Mouse (Mus musculus) liver, adult 2 months (tissue): ENCODE data around the gene Igf2bp3. TPM values are rescaled to one million over a fixed set of nuclear protein-coding genes. Genes with fewer than 3 reads are reported as not detected.
A peak's percentile ranks its signal among the peaks of the same experiment; 100 is the strongest.

Experiments used
- DNase-seq: peaks from one replicate; pipeline ENCODE4 v3.0.0-alpha.2; 2011; ENCODE audit warnings: low read depth, low spot score; ENCODE audit errors: extremely low read depth
- H3K27ac ChIP-seq: fragments of 200-500 bp; replicated peaks from 2 replicates; pipeline ENCODE4 v1.5.1; 2012; ENCODE audit warnings: low read depth, mild to moderate bottlenecking, control low read depth, inconsistent platforms, low read length; ENCODE audit not compliant: insufficient read depth
- H3K27me3 ChIP-seq: fragments of 200-500 bp; 2 replicates; pipeline ENCODE4 v1.6.1; 2012; ENCODE audit warnings: mild to moderate bottlenecking, moderate library complexity, low read length, inconsistent platforms; ENCODE audit not compliant: control insufficient read depth, insufficient read depth
- H3K36me3 ChIP-seq: fragments of 200-500 bp; 2 replicates; pipeline ENCODE4 v1.6.1; 2012; ENCODE audit warnings: low read length, inconsistent platforms; ENCODE audit not compliant: control insufficient read depth, insufficient read depth
- H3K4me1 ChIP-seq: fragments of 200-500 bp; 2 replicates; pipeline ENCODE4 v1.6.1; 2011; ENCODE audit warnings: low read length; ENCODE audit not compliant: control insufficient read depth, insufficient read depth
- H3K4me3 ChIP-seq: fragments of 200-500 bp; 2 replicates; pipeline ENCODE4 v1.5.1; 2011; ENCODE audit warnings: low read depth, mild to moderate bottlenecking, control low read depth, low read length, moderate library complexity; ENCODE audit not compliant: insufficient read depth
- H3K79me2 ChIP-seq: fragments of 200-500 bp; 2 replicates; pipeline ENCODE4 v1.6.1; 2012; ENCODE audit warnings: inconsistent platforms, mild to moderate bottlenecking, low read length, moderate library complexity; ENCODE audit not compliant: control insufficient read depth, insufficient read depth
- H3K9ac ChIP-seq: fragments of 200-500 bp; 2 replicates; pipeline ENCODE4 v1.6.1; 2012; ENCODE audit warnings: low read depth, mild to moderate bottlenecking, control low read depth, inconsistent platforms, low read length
- CTCF ChIP-seq: fragments of 200-500 bp; IDR thresholded peaks from 2 replicates; pipeline ENCODE4 v1.5.1; 2011; ENCODE audit warnings: low read depth, low read length, control low read depth
- POLR2A ChIP-seq: fragments of 200-500 bp; IDR thresholded peaks from 2 replicates; pipeline ENCODE4 v1.6.1; 2011; ENCODE audit warnings: low read length, control low read depth; ENCODE audit not compliant: insufficient read depth; ENCODE audit errors: extremely low read depth
- WGBS: fragments of 180-500 bp; shearing (Covaris S2); methylation state at CpG from one replicate; pipeline ENCODE4 v1.1.7; 2018; 5-methylcytosine and 5-hydroxymethylcytosine counted together
- polyA plus RNA-seq: library from polyadenylated mRNA; depleted of rRNA; stranded (reverse); fragments of >200 nt; gene quantifications from 2 replicates; pipeline ENCODE4 v1.2.3, GENCODE M21; 2012
- total RNA-seq: library from RNA; depleted of rRNA; stranded (reverse); fragments of >200 nt; gene quantifications from 2 replicates; pipeline ENCODE4 v1.2.3, GENCODE M21; 2014

The Igf2bp3 gene
- total and polyA plus RNA-seq, 2 experiments, result 0.21 to 0.46 TPM

- no peak overlapping the region for H3K9ac ChIP-seq
- H3K27ac ChIP-seq, result no peak overlapping the region
- H3K27me3 ChIP-seq, result no peaks in the 10 kb centered on the region
- peaks cover 12% of the 10 kb centered on the region for H3K36me3 ChIP-seq
- H3K4me3 ChIP-seq, result no peak overlapping the region
- peaks cover 7% of the 10 kb centered on the region; the same call in 1 of the 2 replicates for H3K4me1 ChIP-seq
- 71% methylated on average over 1 of the region's 1 CpGs for WGBS
- H3K79me2 ChIP-seq, result peaks cover 13% of the 10 kb centered on the region
- DNase-seq, result no peak
- TF ChIP-seq CTCF, result no peak
- no peak for TF ChIP-seq POLR2A
Observed at GRCm38 (mm10) chr6:49079313-49079712, 135.4 kb downstream of the Igf2bp3 start.

- Histone ChIP-seq H3K36me3 (no peaks in the 10 kb centered on the region; the same call in 1 of the 2 replicates), H3K9ac (no peak overlapping the region), H3K27me3 (no peaks in the 10 kb centered on the region), H3K4me1 (peaks cover 7% of the 10 kb centered on the region; the same call in 1 of the 2 replicates), H3K79me2 (peaks cover 19% of the 10 kb centered on the region), H3K4me3 (no peak overlapping the region), H3K27ac (no peak overlapping the region)
- TF ChIP-seq CTCF (no peak), POLR2A (no peak)
- 93% methylated on average over 2 of the region's 2 CpGs for WGBS
- no peak for DNase-seq
Observed at GRCm38 (mm10) chr6:49077894-49078293, 136.9 kb downstream of the Igf2bp3 start.

- no peaks in the 10 kb centered on the region for H3K27me3 ChIP-seq
- H3K4me3 ChIP-seq, result peak overlapping the region; percentile 82
- H3K79me2 ChIP-seq, result peaks cover 19% of the 10 kb centered on the region
- no peak for TF ChIP-seq CTCF
- TF ChIP-seq POLR2A, result no peak
- under 1% methylated on average over 19 of the region's 19 CpGs for WGBS
- H3K4me1 ChIP-seq, result peaks cover 7% of the 10 kb centered on the region; the same call in 1 of the 2 replicates
- H3K36me3 ChIP-seq, result no peaks in the 10 kb centered on the region; the same call in 1 of the 2 replicates
- DNase-seq, result peak; percentile 34
- peak overlapping the region; percentile 91 for H3K9ac ChIP-seq
- peak overlapping the region; percentile 65 for H3K27ac ChIP-seq
Observed at GRCm38 (mm10) chr6:49074117-49074490, 140.7 kb downstream of the Igf2bp3 start.

GRCm38 (mm10) chr6:49073304-49074116 lies 141.2 kb downstream of the Igf2bp3 start, which contains the start of gene Malsu1:
Malsu1 (plus strand) TSS chr6:49073795.
- peaks cover 19% of the 10 kb centered on the region for H3K79me2 ChIP-seq
- H3K36me3 ChIP-seq, result no peaks in the 10 kb centered on the region; the same call in 1 of the 2 replicates
- peak within 1 kb of the TSS; percentile 65 for H3K27ac ChIP-seq
- H3K27me3 ChIP-seq, result no peaks in the 10 kb centered on the region
- peak; percentile 88 for DNase-seq
- H3K4me3 ChIP-seq, result peak within 1 kb of the TSS; percentile 82
- peaks cover 7% of the 10 kb centered on the region; the same call in 1 of the 2 replicates for H3K4me1 ChIP-seq
- TF ChIP-seq CTCF (no peak), POLR2A (peak; percentile 52; the same call in 1 of the 2 replicates)
- peak within 1 kb of the TSS; percentile 91 for H3K9ac ChIP-seq
- 0% methylated on average over 49 of the region's 49 CpGs for WGBS

- Histone ChIP-seq H3K79me2 (no peaks in the 10 kb centered on the region), H3K4me1 (no peaks in the 10 kb centered on the region), H3K27ac (no peak overlapping the region), H3K9ac (no peak overlapping the region), H3K4me3 (no peak overlapping the region), H3K27me3 (no peaks in the 10 kb centered on the region), H3K36me3 (no peaks in the 10 kb centered on the region)
- DNase-seq, result no peak
- WGBS, result 52% methylated on average over 4 of the region's 4 CpGs
- TF ChIP-seq POLR2A (no peak), CTCF (no peak)
Observed at GRCm38 (mm10) chr6:49068361-49068760, 146.4 kb downstream of the Igf2bp3 start.
